Mouse (Mus musculus) cerebellum, adult 11-12 months (tissue): Measurements from ENCODE around the gene Rex2.
"Not testable (repeated sequence)": the region's sequence is repeated elsewhere in the genome, so short reads cannot be mapped to it uniquely, and the experiment has no call there.

Experiments used
- DNase-seq: peaks from one replicate; pipeline ENCODE4 v3.0.0; 2022

Gene Rex2

GRCm38 (mm10) chr4:147021550-147021949 is at the start of gene Rex2:
Gene Rex2 (plus strand): TSS chr4:147021850.
- DNase-seq, result not testable (repeated sequence)

- not testable (repeated sequence) for DNase-seq
Measured at GRCm38 (mm10) chr4:146976581-146976980, 45.1 kb upstream of the Rex2 start.

GRCm38 (mm10) chr4:147018400-147018799 is 3.2 kb upstream of the Rex2 start:
- DNase-seq, result not testable (repeated sequence)

GRCm38 (mm10) chr4:147026374-147026773 is 4.7 kb downstream of the Rex2 start:
- DNase-seq, result not testable (repeated sequence)

GRCm38 (mm10) chr4:147031308-147032036 is 9.8 kb downstream of the Rex2 start:
- not testable (repeated sequence) for DNase-seq

- not testable (repeated sequence) for DNase-seq
Measured at GRCm38 (mm10) chr4:147063768-147064167, 42.1 kb downstream of the Rex2 start.

- DNase-seq, result not testable (repeated sequence)
Measured at GRCm38 (mm10) chr4:147065861-147066260, 44.2 kb downstream of the Rex2 start.

- not testable (repeated sequence) for DNase-seq
Measured at GRCm38 (mm10) chr4:147066380-147066779, 44.7 kb downstream of the Rex2 start.

- DNase-seq, result not testable (repeated sequence)
Measured at GRCm38 (mm10) chr4:147095641-147096040, 74.0 kb downstream of the Rex2 start.

- not testable (repeated sequence) for DNase-seq
Measured at GRCm38 (mm10) chr4:147101666-147102626, 80.3 kb downstream of the Rex2 start.

- DNase-seq, result not testable (repeated sequence)
Measured at GRCm38 (mm10) chr4:147103814-147104213, 82.2 kb downstream of the Rex2 start.
